ENCODE assay signal across 9 mouse cellular contexts in genomic region chr16:30416284-30416683, GRCm38 (mm10). TPM values are rescaled to one million over a fixed set of nuclear protein-coding genes. Genes with fewer than 3 reads are reported as not detected.
DNase-seq lines count a peak whose midpoint lies in the region; ATAC-seq lines count a peak whose summit lies in the region.
"Had no signal": no experiment of that assay in that cellular context is flagged by ENCODE, and none has a peak within 500 bp of the region (broad histone marks: within the 10 kb centered on the region; RNA-seq: fewer than 3 reads in every experiment).

No protein-coding gene starts in this region.

- H3K4me2 ChIP-seq in heart, embryonic 12.5 days: no peak overlapping the region
- no peak overlapping the region for H3K4me2 ChIP-seq in forebrain, embryonic 12.5 days
- no peak overlapping the region for H3K4me2 ChIP-seq in midbrain, embryonic 16.5 days (ENCODE audit: low read length)

- 0 out of 2 replicates have a peak, but pooled peaks cover 4% of the 10 kb centered on the region for H3K27me3 ChIP-seq in heart, embryonic 12.5 days (replicated peaks)
- no peaks in the 10 kb centered on the region for H3K27me3 ChIP-seq in forebrain, embryonic 12.5 days
- no peaks in the 10 kb centered on the region for H3K27me3 ChIP-seq in midbrain, embryonic 16.5 days (ENCODE audit: control insufficient read depth, insufficient read depth, low read depth, low read length)

- ATAC-seq in heart, embryonic 12.5 days (ENCODE audit: insufficient number of reproducible peaks, low FRiP score): no peak
- ATAC-seq in forebrain, embryonic 12.5 days (ENCODE audit: low FRiP score): no peak
- ATAC-seq in midbrain, embryonic 16.5 days: no peak

- no peak overlapping the region for H3K9ac ChIP-seq in heart, embryonic 12.5 days
- no peak overlapping the region for H3K9ac ChIP-seq in forebrain, embryonic 12.5 days
- H3K9ac ChIP-seq in midbrain, embryonic 16.5 days (ENCODE audit: low read depth, low read length): no peak overlapping the region

- peak; percentile 95 for DNase-seq in heart, adult 11 months
- peak; percentile 37 for DNase-seq in urinary bladder, postnatal 14 days (ENCODE audit: low spot score)
- DNase-seq in urinary bladder, adult 2 months (ENCODE audit: low spot score): no peak
- DNase-seq in layer of hippocampus, adult 9-10 months (ENCODE audit: low spot score): peak; percentile 9
- DNase-seq in adipocyte (ENCODE audit: low spot score): no peak
- DNase-seq: cerebellum, adult 9-11 months had no signal

- 67% methylated on average over 5 of the region's 5 CpGs for WGBS in heart, embryonic 12.5 days
- 85% methylated on average over 5 of the region's 5 CpGs for WGBS in forebrain, embryonic 12.5 days
- 78% methylated on average over 5 of the region's 5 CpGs for WGBS in midbrain, embryonic 16.5 days

- no peak overlapping the region for H3K4me3 ChIP-seq in heart, embryonic 12.5 days
- no peak overlapping the region for H3K4me3 ChIP-seq in forebrain, embryonic 12.5 days (replicated peaks)
- no peak overlapping the region for H3K4me3 ChIP-seq in midbrain, embryonic 16.5 days (ENCODE audit: low read depth, low read length)

- H3K36me3 ChIP-seq in heart, embryonic 12.5 days: no peaks in the 10 kb centered on the region
- H3K36me3 ChIP-seq in forebrain, embryonic 12.5 days (replicated peaks): no peaks in the 10 kb centered on the region
- no peaks in the 10 kb centered on the region for H3K36me3 ChIP-seq in midbrain, embryonic 16.5 days (ENCODE audit: control insufficient read depth, insufficient read depth, low read length)

- H3K27ac ChIP-seq in heart, embryonic 12.5 days (ENCODE audit: poor library complexity, severe bottlenecking): no peak overlapping the region
- H3K27ac ChIP-seq in forebrain, embryonic 12.5 days: no peak overlapping the region
- no peak overlapping the region for H3K27ac ChIP-seq in midbrain, embryonic 16.5 days (ENCODE audit: low read length)

- no peaks in the 10 kb centered on the region for H3K9me3 ChIP-seq in heart, embryonic 12.5 days (replicated peaks)
- H3K9me3 ChIP-seq in forebrain, embryonic 12.5 days: no peaks in the 10 kb centered on the region
- H3K9me3 ChIP-seq in midbrain, embryonic 16.5 days (replicated peaks; ENCODE audit: control insufficient read depth, low read length, poor library complexity, severe bottlenecking): no peaks in the 10 kb centered on the region

- no peaks in the 10 kb centered on the region for H3K4me1 ChIP-seq in heart, embryonic 12.5 days (replicated peaks)
- no peaks in the 10 kb centered on the region for H3K4me1 ChIP-seq in forebrain, embryonic 12.5 days
- no peaks in the 10 kb centered on the region for H3K4me1 ChIP-seq in midbrain, embryonic 16.5 days (ENCODE audit: control insufficient read depth, insufficient read depth, low read length)

RNA-seq across cellular contexts. Expression of gene Atp13a3, which starts 10.5 kb away (rescaled TPM):
- 17.6 and 17.8 TPM in 2 replicates for polyA plus RNA-seq in heart, embryonic 12.5 days (2016; fragmentation: Nextera tagmentation; extraction: Ambion mirVana)
- polyA plus RNA-seq in urinary bladder, adult 2 months (2012; rRNA removed): 42.8 and 45.2 TPM in 2 replicates
- 12.9 and 15.8 TPM in 2 replicates for polyA plus RNA-seq in forebrain, embryonic 12.5 days (2016; fragmentation: Nextera tagmentation; extraction: Ambion mirVana)
- 7.5 and 8.3 TPM in 2 replicates for polyA plus RNA-seq in midbrain, embryonic 16.5 days (2015; fragmentation: Nextera tagmentation; extraction: Ambion mirVana)

Comparison
In these comparisons a context has a peak if more than half of its experiments do, and no peak if none do; other contexts are left out.
1. DNase-seq: peak in heart, adult 11 months (single experiment), urinary bladder, postnatal 14 days (single experiment) and layer of hippocampus, adult 9-10 months (single experiment); none in urinary bladder, adult 2 months (single experiment) and adipocyte (single experiment).